Mouse (Mus musculus) liver, embryonic 11.5 days (tissue): ENCODE measurements at regions not wholly inside any gene's neighbourhood (a gene's known extent, or its start where the extent isn't known, plus 50 kb on each side); places are given as distances from the start of the nearest gene placed in this dataset.

Source experiments
- ATAC-seq: fragments of 200-750 bp; cut with Nextera tagmentation; replicated peaks from 2 replicates; pipeline ENCODE4 v1.8.0; 2017; ENCODE audit warnings: moderate number of reproducible peaks, mild to moderate bottlenecking, moderate TSS enrichment, moderate library complexity; ENCODE audit not compliant: low FRiP score
- DNase-seq: peaks from one replicate; pipeline ENCODE4 v3.0.0-alpha.2; 2017; ENCODE audit warnings: low spot score
- H3K27ac ChIP-seq: fragments of 300-500 bp; sonication (generic); 2 replicates; pipeline ENCODE4 v1.5.1; 2014; ENCODE audit warnings: mild to moderate bottlenecking, low read depth, low read length, control low read depth
- H3K27me3 ChIP-seq: fragments of 300-500 bp; sonication (generic); replicated peaks from 2 replicates; pipeline ENCODE4 v1.6.1; 2014; ENCODE audit warnings: low read length, mixed read lengths; ENCODE audit not compliant: control insufficient read depth, insufficient read depth
- H3K36me3 ChIP-seq: fragments of 300-500 bp; sonication (generic); 2 replicates; pipeline ENCODE4 v1.6.1; 2014; ENCODE audit warnings: mild to moderate bottlenecking, low read length, moderate library complexity, mixed read lengths; ENCODE audit not compliant: control insufficient read depth, insufficient read depth
- H3K4me1 ChIP-seq: fragments of 300-500 bp; sonication (generic); replicated peaks from 2 replicates; pipeline ENCODE4 v1.6.1; 2014; ENCODE audit warnings: low read length, mixed read lengths; ENCODE audit not compliant: control insufficient read depth, insufficient read depth
- H3K4me2 ChIP-seq: fragments of 300-500 bp; sonication (generic); 2 replicates; pipeline ENCODE4 v1.6.1; 2014; ENCODE audit warnings: mild to moderate bottlenecking, control low read depth, moderate library complexity
- H3K4me3 ChIP-seq: fragments of 300-500 bp; sonication (generic); 2 replicates; pipeline ENCODE4 v1.5.1; 2014; ENCODE audit warnings: low read depth, low read length, control low read depth
- H3K9ac ChIP-seq: fragments of 300-500 bp; sonication (generic); 2 replicates; pipeline ENCODE4 v1.6.1; 2014; ENCODE audit warnings: low read depth, low read length, control low read depth
- H3K9me3 ChIP-seq: fragments of 300-500 bp; sonication (generic); 2 replicates; pipeline ENCODE4 v1.6.1; 2016; ENCODE audit warnings: low read length, inconsistent platforms, mixed read lengths; ENCODE audit not compliant: control insufficient read depth
- WGBS: fragments of 180-500 bp; shearing (Covaris S2); extraction: QIAGEN DNeasy Blood & Tissue Kit; methylation state at CpG from one replicate; pipeline ENCODE4 v1.1.7; 2014; 5-methylcytosine and 5-hydroxymethylcytosine counted together

- ATAC-seq (no peak), DNase-seq (no peak)
- H3K4me1 ChIP-seq = no peaks in the 10 kb centered on the region
- no peaks in the 10 kb centered on the region for H3K27me3 ChIP-seq
- WGBS = 75% methylated on average over 4 of the region's 4 CpGs
- no peaks in the 10 kb centered on the region for H3K36me3 ChIP-seq
- H3K4me2 ChIP-seq = no peak overlapping the region
- no peak overlapping the region for H3K9ac ChIP-seq
- no peak overlapping the region for H3K4me3 ChIP-seq
- no peaks in the 10 kb centered on the region for H3K9me3 ChIP-seq
- H3K27ac ChIP-seq = no peak overlapping the region
Measured at GRCm38 (mm10) chr16:49578976-49579375, 120.1 kb upstream of the Ift57 start.

- no peak for DNase-seq
- Histone ChIP-seq H3K9me3 (no peaks in the 10 kb centered on the region), H3K9ac (no peak overlapping the region), H3K4me3 (no peak overlapping the region), H3K4me2 (no peak overlapping the region), H3K27ac (no peak overlapping the region), H3K36me3 (no peaks in the 10 kb centered on the region), H3K27me3 (no peaks in the 10 kb centered on the region), H3K4me1 (no peaks in the 10 kb centered on the region)
- no peak for ATAC-seq
- WGBS = 77% methylated on average over 6 of the region's 6 CpGs
Measured at GRCm38 (mm10) chr16:49580708-49581107, 118.3 kb upstream of the Ift57 start.

- H3K4me1 ChIP-seq = no peaks in the 10 kb centered on the region
- H3K9ac ChIP-seq = no peak overlapping the region
- H3K9me3 ChIP-seq = no peaks in the 10 kb centered on the region; the same call in 1 of the 2 replicates
- no peak overlapping the region for H3K4me2 ChIP-seq
- H3K4me3 ChIP-seq = no peak overlapping the region
- H3K36me3 ChIP-seq = no peaks in the 10 kb centered on the region
- no peak overlapping the region for H3K27ac ChIP-seq
- WGBS = 84% methylated on average over 2 of the region's 2 CpGs
- ATAC-seq = no peak
- DNase-seq = no peak
- H3K27me3 ChIP-seq = no peaks in the 10 kb centered on the region
Measured at GRCm38 (mm10) chr16:49606500-49606899, 92.5 kb upstream of the Ift57 start.

- peaks cover 3% of the 10 kb centered on the region; the same call in 1 of the 2 replicates for H3K9me3 ChIP-seq
- no peaks in the 10 kb centered on the region for H3K36me3 ChIP-seq
- no peak for ATAC-seq
- no peak overlapping the region for H3K27ac ChIP-seq
- 82% methylated on average over 3 of the region's 3 CpGs for WGBS
- no peak overlapping the region for H3K9ac ChIP-seq
- no peaks in the 10 kb centered on the region for H3K27me3 ChIP-seq
- no peak overlapping the region for H3K4me2 ChIP-seq
- H3K4me1 ChIP-seq = no peaks in the 10 kb centered on the region
- H3K4me3 ChIP-seq = no peak overlapping the region
- no peak for DNase-seq
Measured at GRCm38 (mm10) chr16:49614801-49615200, 84.2 kb upstream of the Ift57 start.

GRCm38 (mm10) chr16:49615342-49616020 lies 83.6 kb upstream of the Ift57 start:
- peaks cover 3% of the 10 kb centered on the region; the same call in 1 of the 2 replicates for H3K9me3 ChIP-seq
- no peaks in the 10 kb centered on the region for H3K27me3 ChIP-seq
- H3K9ac ChIP-seq = no peak overlapping the region
- no peaks in the 10 kb centered on the region for H3K36me3 ChIP-seq
- no peak overlapping the region for H3K4me2 ChIP-seq
- ATAC-seq = no peak
- no peak overlapping the region for H3K4me3 ChIP-seq
- DNase-seq = no peak
- no peak overlapping the region for H3K27ac ChIP-seq
- WGBS = 82% methylated on average over 20 of the region's 20 CpGs
- H3K4me1 ChIP-seq = no peaks in the 10 kb centered on the region

GRCm38 (mm10) chr16:49616263-49616872 lies 82.7 kb upstream of the Ift57 start:
- 74% methylated on average over 13 of the region's 13 CpGs for WGBS
- no peaks in the 10 kb centered on the region for H3K36me3 ChIP-seq
- ATAC-seq (no peak), DNase-seq (no peak)
- H3K4me2 ChIP-seq = no peak overlapping the region
- no peaks in the 10 kb centered on the region for H3K4me1 ChIP-seq
- H3K9me3 ChIP-seq = peaks cover 3% of the 10 kb centered on the region; the same call in 1 of the 2 replicates
- no peak overlapping the region for H3K4me3 ChIP-seq
- no peak overlapping the region for H3K9ac ChIP-seq
- no peaks in the 10 kb centered on the region for H3K27me3 ChIP-seq
- H3K27ac ChIP-seq = no peak overlapping the region

DNA sequence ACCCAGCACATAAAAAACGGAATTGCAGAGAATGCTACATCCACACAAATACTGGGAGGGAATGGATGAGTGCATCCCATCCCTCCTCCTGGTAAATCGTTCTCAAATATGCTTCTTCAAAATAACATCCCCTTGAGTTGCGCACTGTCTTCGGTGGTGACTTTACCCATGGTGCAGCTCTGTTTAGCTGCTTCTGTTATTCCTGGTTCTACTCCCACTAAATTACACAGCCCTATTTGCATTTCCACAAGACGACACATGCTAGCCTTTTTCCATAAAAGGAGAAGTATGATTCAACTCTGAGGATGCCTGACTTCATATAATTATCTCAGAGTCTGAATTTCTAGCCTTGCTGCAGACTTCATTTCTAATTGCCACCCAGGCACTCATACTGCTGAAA lies 65.5 kb upstream of the Ift57 start:
- Histone ChIP-seq H3K9me3 (no peaks in the 10 kb centered on the region), H3K4me2 (no peak overlapping the region), H3K27me3 (no peaks in the 10 kb centered on the region), H3K9ac (no peak overlapping the region), H3K4me1 (no peaks in the 10 kb centered on the region), H3K36me3 (no peaks in the 10 kb centered on the region), H3K27ac (no peak overlapping the region), H3K4me3 (no peak overlapping the region)
- no peak for ATAC-seq
- no peak for DNase-seq
- 69% methylated on average over 5 of the region's 5 CpGs for WGBS

DNA sequence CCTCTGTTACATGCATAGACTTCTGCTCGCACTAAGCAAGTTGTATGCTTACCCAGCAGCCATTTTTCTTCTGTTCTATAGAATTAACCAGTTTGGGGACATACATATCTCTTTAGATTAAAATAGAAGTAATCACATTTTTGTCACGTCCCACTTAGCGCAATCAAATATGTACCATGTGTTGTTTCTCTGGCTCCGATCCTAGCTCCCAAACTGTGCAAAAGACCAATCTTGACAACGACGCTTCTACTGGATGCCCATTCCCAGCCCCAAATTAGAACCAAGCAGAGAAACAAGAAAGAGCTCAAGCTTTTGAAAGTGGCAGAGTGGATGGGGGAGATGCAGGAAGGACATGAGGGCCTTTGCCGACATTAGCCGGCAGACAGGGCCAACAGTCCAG lies 63.5 kb upstream of the Ift57 start:
- H3K4me1 ChIP-seq = no peaks in the 10 kb centered on the region
- no peak for DNase-seq
- no peaks in the 10 kb centered on the region for H3K36me3 ChIP-seq
- no peak overlapping the region for H3K27ac ChIP-seq
- H3K9me3 ChIP-seq = no peaks in the 10 kb centered on the region
- no peaks in the 10 kb centered on the region for H3K27me3 ChIP-seq
- whole genome bisulfite sequencing = 86% methylated on average over 8 of the region's 8 CpGs
- no peak overlapping the region for H3K4me2 ChIP-seq
- H3K4me3 ChIP-seq = no peak overlapping the region
- H3K9ac ChIP-seq = no peak overlapping the region
- ATAC-seq = no peak

DNA sequence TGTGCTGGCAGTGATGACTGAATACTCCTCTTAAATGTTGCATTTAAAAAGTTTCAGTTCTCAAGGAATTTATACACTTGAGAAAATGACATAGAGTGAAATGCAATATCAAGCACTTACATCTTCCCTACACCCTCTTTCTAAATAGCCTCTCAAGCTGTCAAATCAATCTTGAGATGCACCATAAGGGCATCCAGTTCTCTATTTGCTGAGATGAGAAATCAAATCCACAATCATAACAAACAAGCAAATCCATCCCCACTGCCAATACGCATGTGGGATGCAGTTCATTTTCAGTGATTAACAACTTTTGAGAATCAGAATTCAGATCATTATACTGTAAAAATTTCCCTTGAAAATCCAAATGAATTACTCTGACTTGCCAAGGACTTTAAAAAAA lies 62.6 kb upstream of the Ift57 start:
- Histone ChIP-seq H3K4me1 (no peaks in the 10 kb centered on the region), H3K9ac (no peak overlapping the region), H3K4me3 (no peak overlapping the region), H3K36me3 (no peaks in the 10 kb centered on the region), H3K27ac (no peak overlapping the region), H3K9me3 (no peaks in the 10 kb centered on the region), H3K27me3 (no peaks in the 10 kb centered on the region), H3K4me2 (no peak overlapping the region)
- 89% methylated on average over 1 of the region's 1 CpGs for WGBS
- no peak for ATAC-seq
- no peak for DNase-seq
